Comparison of ENCODE assay signal across 8 mouse cellular contexts in genomic region chr9:110245590-110246320, GRCm38 (mm10). TPM values are rescaled to one million over a fixed set of nuclear protein-coding genes. Genes with fewer than 3 reads are reported as not detected.
DNase-seq lines count a peak whose midpoint lies in the region; ATAC-seq and TF ChIP-seq lines count a peak whose summit lies in the region.
"Had no signal": no experiment of that assay in that cellular context is flagged by ENCODE, and none has a peak within 500 bp of the region (broad histone marks: within the 10 kb centered on the region; RNA-seq: fewer than 3 reads in every experiment).

No protein-coding gene starts in this region.

- intact Hi-C loops in left cerebral cortex, postnatal 14 days (cut with DNase I), result loop anchor here (5.0 kb wide), 2 partner anchors 38 to 42 kb away; no protein-coding TSS in a partner anchor

- peak overlapping the region; percentile 100 for H3K4me2 ChIP-seq in intestine, embryonic 14.5 days (ENCODE audit: low read length)

- TF ChIP-seq CTCF in small intestine, adult 2 months (IDR thresholded peaks at IDR 0.05; ENCODE audit: extremely low read depth, insufficient read length, insufficient replicate concordance, low read depth, low read length), result no peak

- peaks cover 9% of the 10 kb centered on the region; the same call in 1 of the 2 replicates for H3K36me3 ChIP-seq in intestine, embryonic 14.5 days (ENCODE audit: control insufficient read depth, insufficient read depth, low read length)
- no peaks in the 10 kb centered on the region for H3K36me3 ChIP-seq in small intestine, adult 2 months (ENCODE audit: control insufficient read depth, insufficient read depth, low read length)

- ATAC-seq in intestine, embryonic 14.5 days (replicated peaks; ENCODE audit: low FRiP score, low TSS enrichment, low read depth), result peak; percentile 78
- peak; percentile 17; the same call in 1 of the 2 replicates for ATAC-seq in megakaryocyte-erythroid progenitor cell, adult 5-6 weeks (replicated peaks; ENCODE audit: low FRiP score, low TSS enrichment, poor library complexity, severe bottlenecking)

- 0 out of 2 replicates have a peak, but pooled peaks cover 3% of the 10 kb centered on the region for H3K4me1 ChIP-seq in intestine, embryonic 14.5 days (replicated peaks; ENCODE audit: control insufficient read depth, insufficient read depth, low read length)
- H3K4me1 ChIP-seq in small intestine, adult 2 months (ENCODE audit: control insufficient read depth, insufficient read depth, insufficient read length, low read length), result peaks cover 7% of the 10 kb centered on the region

- no peak for TF ChIP-seq POLR2A in small intestine, adult 2 months (IDR thresholded peaks at IDR 0.05; ENCODE audit: low read depth, low read length)

- 2% methylated on average over 31 of the region's 40 CpGs for WGBS in intestine, embryonic 14.5 days
- 2% methylated on average over 40 of the region's 40 CpGs for WGBS in small intestine, adult 2 months

- peak; percentile 70 to 88 for DNase-seq in adrenal gland, adult (ENCODE audit: inconsistent age in 2 of 2, low spot score in 1 of 2)
- peak; percentile 70 for DNase-seq in cerebellum, adult 8-10 months
- peak; percentile 64 to 77 for DNase-seq in frontal cortex, postnatal 14 days (ENCODE audit: low spot score in 2 of 2)
- peak; percentile 77 for DNase-seq in intestine, embryonic 14.5 days (ENCODE audit: low spot score)
- peak; percentile 62 to 68 for DNase-seq in left cerebral cortex, postnatal 14 days (ENCODE audit: low spot score in 2 of 2)

- H3K9me3 ChIP-seq in intestine, embryonic 14.5 days (ENCODE audit: control insufficient read depth, low read length), result no peaks in the 10 kb centered on the region

- peak overlapping the region; percentile 46 for H3K9ac ChIP-seq in intestine, embryonic 14.5 days (ENCODE audit: low read length)

- H3K27me3 ChIP-seq in intestine, embryonic 14.5 days (replicated peaks; ENCODE audit: control insufficient read depth, insufficient read depth, low read length), result peaks cover 15% of the 10 kb centered on the region
- peaks cover 13% of the 10 kb centered on the region; the same call in 1 of the 2 replicates for H3K27me3 ChIP-seq in small intestine, adult 2 months (ENCODE audit: control insufficient read depth, insufficient read depth, low read length)

- peak overlapping the region; percentile 60 for H3K4me3 ChIP-seq in intestine, embryonic 14.5 days (ENCODE audit: low read depth, low read length)
- peak overlapping the region; percentile 83 for H3K4me3 ChIP-seq in small intestine, adult 2 months (ENCODE audit: low read depth, low read length)

- H3K27ac ChIP-seq in intestine, embryonic 14.5 days (ENCODE audit: low read depth), result no peak overlapping the region
- H3K27ac ChIP-seq in small intestine, adult 2 months (ENCODE audit: insufficient read depth, low read depth, low read length), result no peak overlapping the region
- H3K27ac ChIP-seq: macrophage had no signal

RNA-seq across cellular contexts. Expression of gene Cspg5, which starts 2.2 kb away (rescaled TPM):
- 2.6 and 3.5 TPM in 2 replicates for polyA plus RNA-seq in intestine, embryonic 14.5 days (2014; fragmentation: Nextera tagmentation; extraction: Ambion mirVana)
- 100 to 1,000 TPM; 423 to 475 TPM for total RNA-seq in left cerebral cortex, postnatal 14 days (2021)
- total RNA-seq in megakaryocyte-erythroid progenitor cell, adult 5-6 weeks (2014; fragmentation: Nextera tagmentation), result 0.42 and 1.7 TPM in 2 replicates
- total RNA-seq in megakaryocyte-erythroid progenitor cell, adult 5-6 weeks (2017), result 0.27 and 0.33 TPM in 2 replicates
- 0.22 and 0.72 TPM in 2 replicates for polyA plus RNA-seq in small intestine, adult 2 months (2012; rRNA removed)

RNA-seq across cellular contexts. Expression of gene Elp6, which starts 59.2 kb away (rescaled TPM):
- polyA plus RNA-seq in intestine, embryonic 14.5 days (2014; fragmentation: Nextera tagmentation; extraction: Ambion mirVana), result 26.8 and 30.1 TPM in 2 replicates
- total RNA-seq in left cerebral cortex, postnatal 14 days (2021), result 10 to 100 TPM; 12.1 to 14.3 TPM
- total RNA-seq in megakaryocyte-erythroid progenitor cell, adult 5-6 weeks (2014; fragmentation: Nextera tagmentation), result 4.1 and 10.1 TPM in 2 replicates
- 6.3 and 10.2 TPM in 2 replicates for total RNA-seq in megakaryocyte-erythroid progenitor cell, adult 5-6 weeks (2017)
- 3.7 and 5.7 TPM in 2 replicates for polyA plus RNA-seq in small intestine, adult 2 months (2012; rRNA removed)

Comparison
In these comparisons a context has a peak if more than half of its experiments do, and no peak if none do; other contexts are left out.
1. RNA of gene Cspg5, which starts 2.2 kb away (total RNA-seq): 423 to 475 TPM in left cerebral cortex, postnatal 14 days; 0.27 to 1.7 TPM in megakaryocyte-erythroid progenitor cell, adult 5-6 weeks; every median in the first group is over 100 times any median in the second.
2. Peak in every context shown above with its lines, with median percentiles within 50 percentile points of each other: DNase-seq.